Mouse (Mus musculus) cerebellum, adult (tissue): ENCODE measurements around the gene Col4a3bp.

Source experiments
- ATAC-seq: cut with Nextera tagmentation; 2 replicates; pipeline ENCODE4 v1.9.2; 2017; ENCODE audit warnings: mild to moderate bottlenecking, moderate library complexity, mixed read lengths; ENCODE audit not compliant: insufficient number of reproducible peaks, low FRiP score, low TSS enrichment

The Col4a3bp gene

DNA sequence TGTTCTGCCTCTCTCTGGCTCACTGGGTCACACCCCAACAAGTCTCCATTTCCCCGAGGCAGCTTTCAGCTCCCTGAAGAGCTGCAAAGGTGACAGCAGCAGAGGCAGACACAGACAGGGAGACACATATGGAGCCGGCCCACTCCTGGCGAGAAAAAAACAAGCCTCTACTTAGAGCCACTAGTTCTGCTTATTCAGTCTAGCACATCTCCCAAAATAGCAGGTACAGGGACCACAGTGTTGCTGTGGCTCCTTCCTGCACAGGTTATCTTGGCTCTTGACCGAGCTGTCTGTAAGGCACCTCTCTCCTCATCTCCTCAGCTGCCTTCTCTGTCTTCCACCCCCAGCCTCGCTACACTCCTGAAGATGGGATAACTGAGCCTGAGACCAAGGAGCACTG is 142.4 kb downstream of the Col4a3bp start:
- ATAC-seq, result no peak

DNA sequence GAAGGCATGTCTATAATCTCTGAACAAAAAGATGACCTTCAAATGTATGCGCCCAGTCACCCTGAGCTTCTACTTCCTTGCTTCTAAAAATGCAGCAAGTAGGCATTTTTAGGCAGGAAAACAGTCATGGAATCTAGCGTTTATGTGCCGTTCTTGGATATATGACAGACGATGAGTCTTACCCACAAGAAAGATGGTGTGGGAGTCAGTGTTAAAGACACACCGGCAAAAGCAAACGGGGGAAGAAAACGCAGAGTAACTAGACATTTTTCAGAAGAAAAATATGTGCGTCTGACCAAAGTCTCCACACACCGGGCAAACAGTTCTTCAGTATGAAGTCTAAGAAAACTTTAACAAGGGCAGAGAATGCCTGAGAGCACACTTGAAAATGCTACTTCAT is 144.8 kb downstream of the Col4a3bp start:
- ATAC-seq, result no peak
